Mouse (Mus musculus) cerebellum, postnatal 4 days (tissue): ENCODE data around the gene Snrnp35.

Experiments
- DNase-seq, 2 experiments: peaks; one replicate each; pipeline ENCODE4 v3.0.0; 2022; ENCODE audit warnings: low spot score in 2 of 2, mixed read lengths in 1 of 2

Gene Snrnp35

GRCm38 (mm10) chr5:124500573-124500972, 17.6 kb downstream of the Snrnp35 start:
- no peak for DNase-seq

- no peak for DNase-seq
Measured at GRCm38 (mm10) chr5:124501541-124501940, 18.6 kb downstream of the Snrnp35 start.

GRCm38 (mm10) chr5:124503742-124504141, 20.8 kb downstream of the Snrnp35 start:
- DNase-seq: no peak

- no peak for DNase-seq
Measured at GRCm38 (mm10) chr5:124505235-124505634, 22.3 kb downstream of the Snrnp35 start.

- no peak for DNase-seq
Measured at GRCm38 (mm10) chr5:124506731-124507359, 23.9 kb downstream of the Snrnp35 start.

- no peak for DNase-seq
Measured at GRCm38 (mm10) chr5:124509200-124509599, 26.3 kb downstream of the Snrnp35 start.

GRCm38 (mm10) chr5:124509742-124510237, 26.9 kb downstream of the Snrnp35 start:
- DNase-seq: no peak

GRCm38 (mm10) chr5:124510536-124511050, 27.7 kb downstream of the Snrnp35 start:
- no peak for DNase-seq

GRCm38 (mm10) chr5:124515789-124516188, 32.9 kb downstream of the Snrnp35 start:
- no peak for DNase-seq

- DNase-seq: no peak
Measured at GRCm38 (mm10) chr5:124518648-124519047, 35.7 kb downstream of the Snrnp35 start.

- DNase-seq: no peak
Measured at GRCm38 (mm10) chr5:124521588-124521987, 38.7 kb downstream of the Snrnp35 start.

- DNase-seq: no peak
Measured at GRCm38 (mm10) chr5:124523032-124523431, 40.1 kb downstream of the Snrnp35 start.

- DNase-seq: no peak
Measured at GRCm38 (mm10) chr5:124524943-124525342, 42.0 kb downstream of the Snrnp35 start.

GRCm38 (mm10) chr5:124528351-124528750, 45.4 kb downstream of the Snrnp35 start:
- no peak for DNase-seq

- no peak for DNase-seq
Measured at GRCm38 (mm10) chr5:124528791-124529190, 45.9 kb downstream of the Snrnp35 start.

GRCm38 (mm10) chr5:124529191-124529651, 46.3 kb downstream of the Snrnp35 start:
- DNase-seq: no peak

GRCm38 (mm10) chr5:124529697-124530096, 46.8 kb downstream of the Snrnp35 start:
- DNase-seq: no peak

- DNase-seq: peak; percentile 74 to 83
Measured at GRCm38 (mm10) chr5:124530655-124531582, 48.0 kb downstream of the Snrnp35 start, which contains the start of gene Rilpl1. TSS of gene Rilpl1 (minus strand) at chr5:124531391.

- no peak for DNase-seq
Measured at GRCm38 (mm10) chr5:124531583-124531930, 48.6 kb downstream of the Snrnp35 start.

- no peak for DNase-seq
Measured at GRCm38 (mm10) chr5:124532451-124532850, 49.5 kb downstream of the Snrnp35 start.

- DNase-seq: no peak
Measured at GRCm38 (mm10) chr5:124535016-124535415, 52.1 kb downstream of the Snrnp35 start.

- DNase-seq: no peak
Measured at GRCm38 (mm10) chr5:124536776-124537175, 53.8 kb downstream of the Snrnp35 start.
